Mouse (Mus musculus) neural tube, embryonic 13.5 days (tissue): ENCODE data around the gene Galk2. TPM values are rescaled to one million over a fixed set of nuclear protein-coding genes. Genes with fewer than 3 reads are reported as not detected.

Experiments used
- ATAC-seq: fragments of 200-750 bp; cut with Nextera tagmentation; 2 replicates; pipeline ENCODE4 v1.8.0; 2017; ENCODE audit warnings: low read depth, mild to moderate bottlenecking, moderate TSS enrichment, moderate library complexity
- H3K27ac ChIP-seq: fragments of 300-500 bp; sonication (generic); replicated peaks from 2 replicates; pipeline ENCODE4 v1.5.1; 2015; ENCODE audit warnings: moderate library complexity, mild to moderate bottlenecking, inconsistent platforms
- H3K27me3 ChIP-seq: fragments of 300-500 bp; sonication (generic); 2 replicates; pipeline ENCODE4 v1.6.1; 2015; ENCODE audit warnings: mild to moderate bottlenecking, inconsistent platforms
- H3K36me3 ChIP-seq: fragments of 300-500 bp; sonication (generic); 2 replicates; pipeline ENCODE4 v1.6.1; 2015; ENCODE audit warnings: mild to moderate bottlenecking, inconsistent platforms
- H3K4me1 ChIP-seq: fragments of 300-500 bp; sonication (generic); replicated peaks from 2 replicates; pipeline ENCODE4 v1.6.1; 2015; ENCODE audit warnings: inconsistent platforms
- H3K4me2 ChIP-seq: fragments of 300-500 bp; sonication (generic); 2 replicates; pipeline ENCODE4 v1.6.1; 2015; ENCODE audit warnings: inconsistent platforms, mild to moderate bottlenecking, moderate library complexity
- H3K4me3 ChIP-seq: fragments of 300-500 bp; sonication (generic); 2 replicates; pipeline ENCODE4 v1.5.1; 2015; ENCODE audit warnings: mild to moderate bottlenecking, inconsistent platforms
- H3K9ac ChIP-seq: fragments of 300-500 bp; sonication (generic); 2 replicates; pipeline ENCODE4 v1.6.1; 2015; ENCODE audit warnings: moderate library complexity, mild to moderate bottlenecking, inconsistent platforms
- H3K9me3 ChIP-seq: fragments of 300-500 bp; sonication (generic); 2 replicates; pipeline ENCODE4 v1.6.1; 2016; ENCODE audit warnings: inconsistent platforms
- whole genome bisulfite sequencing: fragments of 180-500 bp; shearing (Covaris S2); methylation state at CpG from one replicate; pipeline ENCODE4 v1.1.7; 2015; 5-methylcytosine and 5-hydroxymethylcytosine counted together
- polyA plus RNA-seq: library from polyadenylated mRNA; unstranded; fragments of >200 nt; fragmentation: Nextera tagmentation; extraction: Ambion mirVana; gene quantifications from 2 replicates; pipeline ENCODE4 v1.2.1, GENCODE M21; 2015

The Galk2 gene
- polyA plus RNA-seq, 1 experiment from 2014 or later, result 26.6 TPM

DNA sequence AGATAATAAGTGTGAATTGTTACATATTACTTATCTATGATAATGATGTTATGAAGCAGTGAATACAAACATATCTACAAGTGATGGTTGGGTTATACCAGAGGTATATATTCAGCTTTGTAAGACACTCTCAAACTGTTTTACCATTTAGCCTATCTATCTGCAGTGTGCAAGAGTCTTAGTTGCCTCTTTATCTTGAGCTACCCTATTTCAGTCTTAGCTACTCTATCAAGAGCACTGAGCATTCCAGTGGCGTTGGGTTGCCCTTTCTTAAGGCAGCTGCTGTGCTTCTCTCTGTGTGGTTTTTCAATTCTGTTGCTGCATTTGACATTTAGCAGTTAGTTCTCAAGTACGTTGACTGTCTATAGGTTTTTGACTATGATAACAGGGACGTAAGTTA, 4.9 kb downstream of the Galk2 start:
- H3K36me3 ChIP-seq, result no peaks in the 10 kb centered on the region
- 84% methylated on average over 3 of the region's 3 CpGs for WGBS
- no peak for ATAC-seq

DNA sequence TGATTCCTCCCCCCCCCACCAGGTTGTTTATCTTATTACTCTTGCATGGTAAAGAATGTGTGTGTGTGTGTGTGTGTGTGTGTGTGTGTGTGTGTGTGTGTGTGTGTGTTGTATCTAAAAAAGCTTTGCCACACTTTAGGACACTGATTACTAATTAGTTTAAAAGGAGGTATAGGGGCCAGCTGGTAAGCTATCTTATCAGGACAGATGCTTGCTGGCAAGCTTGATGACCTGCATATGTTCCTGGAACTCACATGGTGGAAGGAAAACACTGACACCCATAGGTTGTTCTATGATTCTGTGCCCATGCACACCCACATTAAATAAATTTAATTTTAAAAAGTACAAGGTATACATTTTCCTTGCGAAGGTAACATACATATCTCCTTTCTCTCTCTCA, 5.6 kb downstream of the Galk2 start:
- no peaks in the 10 kb centered on the region for H3K27me3 ChIP-seq
- no peak overlapping the region for H3K4me3 ChIP-seq
- H3K4me2 ChIP-seq, result no peak overlapping the region
- 89% methylated on average over 1 of the region's 1 CpGs for WGBS
- H3K9me3 ChIP-seq, result no peaks in the 10 kb centered on the region
- no peak overlapping the region for H3K27ac ChIP-seq
- H3K9ac ChIP-seq, result no peak overlapping the region
- no peak for ATAC-seq
- no peaks in the 10 kb centered on the region for H3K36me3 ChIP-seq
- H3K4me1 ChIP-seq, result peaks cover 23% of the 10 kb centered on the region

More for the DNA sequence above, 4.9 kb downstream of the Galk2 start:
- Histone ChIP-seq H3K4me2 (no peak overlapping the region), H3K9me3 (no peaks in the 10 kb centered on the region), H3K27ac (no peak overlapping the region), H3K27me3 (no peaks in the 10 kb centered on the region), H3K4me3 (no peak overlapping the region), H3K9ac (no peak overlapping the region), H3K4me1 (peaks cover 23% of the 10 kb centered on the region)

DNA sequence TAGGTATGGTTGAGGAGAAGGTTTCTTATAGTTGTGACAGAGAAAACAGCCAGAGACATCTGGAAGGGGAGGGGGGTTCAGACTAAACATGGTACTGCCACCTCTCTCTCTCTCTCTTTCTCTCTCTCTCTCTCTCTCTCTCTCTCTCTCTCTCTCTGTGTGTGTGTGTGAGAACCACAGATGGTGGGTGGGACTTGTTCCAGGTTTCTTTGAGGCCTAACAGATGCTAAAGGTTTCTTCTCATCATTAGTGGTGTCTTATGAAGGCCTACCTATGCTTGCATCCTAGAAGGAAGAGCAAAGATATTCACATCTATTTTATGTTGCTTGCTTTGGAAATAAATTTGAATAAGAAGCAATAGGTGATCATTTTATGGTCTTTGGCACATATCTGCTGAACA, 6.7 kb downstream of the Galk2 start:
- Histone ChIP-seq H3K4me3 (peak overlapping the region; percentile 52; the same call in 1 of the 2 replicates), H3K9ac (peak overlapping the region; percentile 78; the same call in 1 of the 2 replicates), H3K9me3 (no peaks in the 10 kb centered on the region), H3K27ac (0 out of 2 replicates have a peak overlapping the region, but pooled peaks have one; percentile 23), H3K4me2 (peak overlapping the region; percentile 72), H3K36me3 (no peaks in the 10 kb centered on the region; the same call in 1 of the 2 replicates), H3K4me1 (peaks cover 21% of the 10 kb centered on the region), H3K27me3 (no peaks in the 10 kb centered on the region)
- no peak for ATAC-seq

DNA sequence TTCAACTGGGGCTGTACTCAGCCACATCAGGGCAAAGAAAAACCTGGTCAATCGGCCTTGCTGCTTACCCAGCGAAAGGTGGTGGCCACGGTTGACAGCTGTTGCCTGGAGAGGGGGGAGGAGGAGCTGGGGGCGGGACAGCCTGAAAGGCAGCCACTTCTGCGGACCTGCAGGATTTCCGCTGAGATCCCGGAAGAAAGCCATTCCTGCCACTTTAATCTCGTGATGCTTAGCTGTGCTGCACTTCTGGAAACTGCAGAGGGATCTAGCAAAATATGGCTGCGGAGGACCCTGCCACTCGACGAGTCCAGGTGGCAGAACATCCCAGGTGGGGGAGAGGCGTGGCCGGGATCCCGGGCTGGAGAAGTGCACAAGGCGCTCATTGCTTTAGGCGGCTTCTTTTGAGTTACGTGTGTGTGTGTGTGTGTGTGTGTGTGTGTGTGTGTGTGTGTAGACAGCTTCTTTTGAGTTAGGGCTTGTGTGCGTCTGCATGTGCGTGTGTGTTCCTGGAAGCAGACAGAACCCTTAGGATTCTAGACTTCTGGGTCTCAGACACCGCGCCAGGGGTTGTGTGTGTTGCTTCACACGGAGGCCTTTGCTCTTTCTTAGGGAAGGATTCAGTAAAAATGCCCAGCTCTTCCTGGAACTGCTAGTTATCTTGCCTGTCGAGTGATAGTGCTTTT, 7.3 kb downstream of the Galk2 start:
- Histone ChIP-seq H3K36me3 (no peaks in the 10 kb centered on the region; the same call in 1 of the 2 replicates), H3K4me1 (peaks cover 21% of the 10 kb centered on the region), H3K4me2 (peak overlapping the region; percentile 72), H3K9me3 (no peaks in the 10 kb centered on the region), H3K27me3 (no peaks in the 10 kb centered on the region), H3K27ac (peak overlapping the region; percentile 23; the same call in 1 of the 2 replicates), H3K9ac (peak overlapping the region; percentile 78), H3K4me3 (peak overlapping the region; percentile 52)
- 8% methylated on average over 23 of the region's 23 CpGs for WGBS
- peak; percentile 83 for ATAC-seq

DNA sequence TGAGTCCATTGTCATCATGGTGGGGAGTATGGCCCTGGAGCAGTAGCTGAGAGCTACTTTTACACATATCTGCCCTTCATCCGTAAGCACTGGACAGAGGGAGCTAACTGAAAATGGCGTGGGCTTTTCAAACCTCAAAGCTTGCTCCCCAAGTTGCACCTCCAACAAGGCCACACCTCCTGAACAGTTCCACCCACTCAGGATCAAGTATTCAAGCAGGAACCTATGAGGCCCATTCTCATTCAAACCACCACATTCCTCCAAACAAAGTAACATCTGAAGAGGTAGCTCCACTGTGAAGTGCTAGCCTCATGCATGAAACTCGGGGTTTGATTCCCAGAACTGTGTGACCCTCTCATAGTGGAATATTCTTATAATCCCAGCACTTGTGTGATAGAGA, 9.4 kb downstream of the Galk2 start:
- Histone ChIP-seq H3K27me3 (no peaks in the 10 kb centered on the region), H3K9me3 (no peaks in the 10 kb centered on the region), H3K4me2 (no peak overlapping the region), H3K36me3 (no peaks in the 10 kb centered on the region; the same call in 1 of the 2 replicates), H3K9ac (no peak overlapping the region), H3K4me3 (no peak overlapping the region), H3K27ac (no peak overlapping the region), H3K4me1 (peaks cover 21% of the 10 kb centered on the region)
- 85% methylated on average over 3 of the region's 3 CpGs for WGBS
- ATAC-seq, result no peak

DNA sequence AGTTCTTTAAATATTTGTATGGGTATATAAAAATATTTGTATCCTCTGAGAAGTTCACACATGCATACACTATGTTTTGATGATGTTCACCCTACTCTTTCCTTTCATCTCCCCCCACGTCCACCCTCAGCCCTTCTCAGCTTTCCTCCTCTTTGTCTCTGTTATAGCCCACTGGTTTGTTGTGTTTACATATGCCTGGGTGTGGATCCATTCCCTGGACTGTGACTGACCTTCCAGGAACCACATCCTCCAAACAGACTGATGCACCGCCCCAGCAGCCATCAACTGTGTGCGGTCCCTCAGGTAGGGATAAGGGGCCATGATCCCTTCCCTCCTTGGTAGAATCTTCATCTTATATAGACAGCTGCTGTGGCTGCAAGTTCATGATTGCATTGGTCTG, 11.2 kb downstream of the Galk2 start:
- Histone ChIP-seq H3K27me3 (no peaks in the 10 kb centered on the region), H3K4me3 (no peak overlapping the region), H3K4me1 (peaks cover 21% of the 10 kb centered on the region), H3K9me3 (no peaks in the 10 kb centered on the region), H3K9ac (no peak overlapping the region), H3K4me2 (no peak overlapping the region), H3K36me3 (no peaks in the 10 kb centered on the region; the same call in 1 of the 2 replicates), H3K27ac (no peak overlapping the region)
- 82% methylated on average over 3 of the region's 3 CpGs for WGBS
- ATAC-seq, result no peak

DNA sequence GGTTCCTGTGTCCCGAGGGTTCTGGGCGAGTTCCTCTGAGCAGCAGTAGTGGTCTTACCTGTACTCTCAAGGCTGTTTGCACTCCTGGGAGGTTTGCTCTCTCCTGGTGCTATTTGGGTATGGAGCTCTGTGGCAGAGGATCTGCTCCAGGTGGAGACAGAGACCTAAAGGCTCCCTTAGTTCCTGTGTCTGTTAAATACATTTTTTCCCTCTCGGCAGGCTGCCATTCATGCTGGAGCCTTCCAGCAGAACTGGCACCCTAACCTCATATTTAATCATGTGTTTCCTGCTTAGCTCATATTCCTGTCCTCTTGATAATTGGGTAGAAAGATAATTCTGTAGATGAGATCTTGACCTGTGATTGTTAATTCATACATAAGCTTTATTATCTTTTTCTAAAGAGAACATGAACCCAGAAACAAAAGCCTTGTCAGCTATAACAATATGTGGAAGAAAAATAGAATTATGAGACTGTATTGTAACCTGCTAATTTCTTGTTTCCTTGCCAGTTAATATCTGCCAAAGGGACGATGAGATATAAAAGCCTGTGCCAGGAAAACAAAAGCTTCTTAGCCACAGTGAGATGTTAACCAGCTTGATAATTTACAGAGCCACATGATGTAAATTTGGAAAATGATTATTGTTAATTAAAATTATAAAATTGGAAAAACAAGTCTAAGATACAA, 27.1 kb downstream of the Galk2 start:
- no peaks in the 10 kb centered on the region for H3K36me3 ChIP-seq
- ATAC-seq, result no peak

DNA sequence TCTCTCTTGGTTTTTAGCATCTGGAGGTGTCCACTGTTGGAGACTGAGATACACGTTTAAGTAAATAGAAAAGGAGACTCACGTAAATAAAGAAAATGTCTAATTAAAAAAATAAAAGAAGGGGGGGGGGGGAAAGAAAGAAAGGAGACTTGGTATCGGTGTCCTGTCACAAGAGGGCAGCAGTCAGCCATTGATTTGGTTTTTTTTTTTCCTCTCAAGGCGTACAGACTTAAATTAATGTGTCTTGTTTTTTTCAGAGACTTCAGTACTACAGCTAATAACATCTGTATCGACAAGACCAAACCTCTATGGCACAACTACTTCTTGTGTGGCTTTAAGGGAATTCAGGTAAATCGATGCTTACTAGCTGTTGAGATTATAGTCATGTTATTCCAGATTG, 34.2 kb downstream of the Galk2 start:
- Histone ChIP-seq H3K36me3 (0 out of 2 replicates have a peak, but pooled peaks cover 3% of the 10 kb centered on the region), H3K27me3 (no peaks in the 10 kb centered on the region), H3K27ac (no peak overlapping the region), H3K4me2 (no peak overlapping the region), H3K9me3 (no peaks in the 10 kb centered on the region), H3K4me1 (no peaks in the 10 kb centered on the region), H3K9ac (no peak overlapping the region), H3K4me3 (no peak overlapping the region)
- WGBS, result 52% methylated on average over 6 of the region's 6 CpGs
- no peak for ATAC-seq

More for the DNA sequence above, 27.1 kb downstream of the Galk2 start:
- WGBS, result 81% methylated on average over 4 of the region's 4 CpGs
- Histone ChIP-seq H3K4me2 (no peak overlapping the region), H3K4me3 (no peak overlapping the region), H3K4me1 (no peaks in the 10 kb centered on the region), H3K9me3 (no peaks in the 10 kb centered on the region; the same call in 1 of the 2 replicates), H3K27me3 (no peaks in the 10 kb centered on the region), H3K9ac (no peak overlapping the region), H3K27ac (no peak overlapping the region)

DNA sequence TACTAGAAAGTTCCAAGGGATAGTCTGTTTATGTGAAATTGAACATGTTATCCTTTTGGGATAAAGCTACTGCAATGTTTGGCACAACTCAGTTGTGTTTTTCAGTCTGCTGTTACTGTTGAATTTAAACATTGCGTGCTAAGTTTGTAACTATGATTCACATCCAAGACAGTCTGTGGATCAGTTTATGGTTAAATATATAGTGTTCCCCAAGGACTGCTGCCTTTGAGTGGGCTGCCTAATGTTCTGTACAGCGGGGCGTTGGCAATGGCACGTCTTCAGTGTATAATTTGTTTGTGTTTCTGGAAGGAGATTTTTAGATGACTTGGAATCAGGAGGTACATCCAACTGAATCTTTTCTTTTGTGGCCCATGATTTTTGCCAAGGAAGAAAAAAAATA, 36.2 kb downstream of the Galk2 start:
- Histone ChIP-seq H3K4me1 (no peaks in the 10 kb centered on the region), H3K36me3 (0 out of 2 replicates have a peak, but pooled peaks cover 3% of the 10 kb centered on the region), H3K9ac (no peak overlapping the region), H3K4me3 (no peak overlapping the region), H3K27ac (no peak overlapping the region), H3K4me2 (no peak overlapping the region), H3K27me3 (no peaks in the 10 kb centered on the region), H3K9me3 (no peaks in the 10 kb centered on the region)
- WGBS, result 66% methylated on average over 4 of the region's 4 CpGs
- no peak for ATAC-seq

DNA sequence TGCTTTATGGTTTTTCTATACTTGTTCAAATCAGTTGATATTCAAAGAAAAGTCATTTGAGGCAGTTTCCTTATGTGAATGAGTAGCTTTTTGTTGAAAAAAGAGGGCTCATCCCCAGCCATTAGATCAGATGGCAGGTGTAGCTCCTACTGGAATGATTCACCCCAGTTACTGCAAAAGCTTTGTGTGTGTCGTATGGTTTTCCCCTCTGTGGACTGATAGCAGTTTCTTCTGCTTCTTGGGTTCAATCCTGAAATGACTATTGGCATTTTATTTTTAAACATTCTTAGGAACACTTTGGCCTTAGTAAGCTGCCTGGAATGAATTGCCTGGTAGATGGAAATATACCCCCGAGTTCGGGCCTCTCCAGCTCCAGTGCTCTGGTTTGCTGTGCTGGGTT, 37.4 kb downstream of the Galk2 start:
- Histone ChIP-seq H3K4me3 (no peak overlapping the region), H3K9me3 (no peaks in the 10 kb centered on the region), H3K27ac (no peak overlapping the region), H3K36me3 (0 out of 2 replicates have a peak, but pooled peaks cover 3% of the 10 kb centered on the region), H3K4me1 (no peaks in the 10 kb centered on the region), H3K27me3 (no peaks in the 10 kb centered on the region), H3K9ac (no peak overlapping the region), H3K4me2 (no peak overlapping the region)
- WGBS, result 93% methylated on average over 3 of the region's 3 CpGs
- no peak for ATAC-seq

DNA sequence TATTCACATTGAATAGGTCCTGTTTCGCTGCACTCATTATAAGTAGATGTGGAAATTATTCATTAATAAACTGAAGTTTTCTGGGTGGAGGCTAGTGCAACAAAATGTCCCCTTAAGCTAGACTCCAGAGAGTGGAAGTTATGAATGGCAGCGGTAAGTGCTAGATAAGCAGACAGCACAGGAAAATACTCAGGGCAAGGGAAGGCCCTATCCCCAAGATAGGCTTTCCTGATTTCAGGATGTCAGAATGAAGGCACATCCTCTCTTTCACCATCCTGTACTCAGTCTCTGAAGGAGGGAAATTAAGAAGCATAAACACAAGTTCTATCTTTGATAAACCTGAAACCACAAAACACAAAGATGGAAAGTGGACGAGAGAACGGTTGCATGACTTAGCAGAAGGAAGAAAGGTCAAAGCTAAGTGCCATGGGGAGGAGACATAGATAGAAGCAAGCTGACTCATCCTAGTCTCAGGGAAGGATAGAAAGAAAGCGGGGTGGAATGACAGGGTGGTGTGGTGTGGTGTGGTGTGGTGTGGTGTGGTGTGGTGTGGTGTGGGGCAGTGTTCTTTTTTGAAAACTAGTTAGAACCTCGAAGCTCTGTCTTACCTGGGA, 42.0 kb downstream of the Galk2 start:
- no peaks in the 10 kb centered on the region for H3K4me1 ChIP-seq
- no peak overlapping the region for H3K4me3 ChIP-seq
- H3K9me3 ChIP-seq, result no peaks in the 10 kb centered on the region
- no peaks in the 10 kb centered on the region for H3K27me3 ChIP-seq
- H3K4me2 ChIP-seq, result no peak overlapping the region
- ATAC-seq, result no peak
- WGBS, result 90% methylated on average over 6 of the region's 6 CpGs
- 0 out of 2 replicates have a peak, but pooled peaks cover 3% of the 10 kb centered on the region for H3K36me3 ChIP-seq
- H3K9ac ChIP-seq, result no peak overlapping the region
- no peak overlapping the region for H3K27ac ChIP-seq

DNA sequence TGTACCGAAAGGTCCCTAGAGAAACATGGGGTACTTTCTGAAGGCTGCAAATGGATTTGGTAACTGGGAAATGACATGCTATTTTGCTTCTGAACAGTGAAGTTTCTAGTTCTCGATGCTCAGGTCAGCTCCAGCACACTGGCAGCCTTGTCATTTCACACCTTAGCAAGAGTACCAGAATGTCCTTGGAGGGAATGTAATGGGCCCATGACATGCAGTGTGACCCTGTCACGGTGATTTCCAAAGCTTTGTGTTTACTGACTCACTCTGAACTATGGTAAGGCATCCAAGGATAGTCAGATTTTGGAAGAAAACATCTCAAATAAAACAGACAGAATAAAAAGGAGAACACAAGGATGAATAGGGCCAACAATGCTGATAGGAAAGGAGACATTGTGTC, 42.5 kb downstream of the Galk2 start:
- ATAC-seq, result no peak
- Histone ChIP-seq H3K4me2 (no peak overlapping the region), H3K36me3 (0 out of 2 replicates have a peak, but pooled peaks cover 3% of the 10 kb centered on the region), H3K4me3 (no peak overlapping the region), H3K4me1 (no peaks in the 10 kb centered on the region), H3K27ac (no peak overlapping the region), H3K9ac (no peak overlapping the region), H3K27me3 (no peaks in the 10 kb centered on the region), H3K9me3 (no peaks in the 10 kb centered on the region)
- WGBS, result 87% methylated on average over 3 of the region's 3 CpGs
